In the genomic region with DNA sequence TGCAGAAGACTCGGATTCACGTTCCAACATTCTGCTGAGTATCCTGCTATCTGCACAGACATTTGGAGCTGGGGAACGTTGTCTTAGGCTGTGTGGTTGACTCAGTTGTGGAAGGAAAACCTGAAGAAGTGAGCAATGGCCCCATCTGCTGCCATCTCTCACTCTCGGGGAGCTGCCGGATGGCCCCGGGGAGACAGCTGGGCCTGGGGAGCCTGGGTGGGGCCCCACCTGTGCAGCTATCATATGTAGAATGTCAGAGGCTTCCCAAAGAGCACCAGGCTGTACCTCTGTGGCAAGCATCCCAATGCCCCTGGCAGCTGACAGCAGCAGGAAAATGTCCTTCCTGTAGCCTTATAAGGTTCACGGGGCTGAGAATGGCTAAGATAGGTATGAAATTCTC, we compare ENCODE assay signal across 17 mouse cellular contexts.
DNase-seq lines count a peak whose midpoint lies in the region; ATAC-seq and TF ChIP-seq lines count a peak whose summit lies in the region.
"Had no signal": no experiment of that assay in that cellular context is flagged by ENCODE, and none has a peak within 500 bp of the region (broad histone marks: within the 10 kb centered on the region; RNA-seq: fewer than 3 reads in every experiment).

No protein-coding gene starts in this region.

- H3K27ac ChIP-seq in layer of hippocampus, adult 2 months, result no peak overlapping the region
- H3K27ac ChIP-seq in heart, embryonic 12.5 days (ENCODE audit: poor library complexity, severe bottlenecking), result no peak overlapping the region
- H3K27ac ChIP-seq: embryonic facial prominence, embryonic 10.5 days; hindbrain, embryonic 12.5 days had no signal

- WGBS in heart, embryonic 12.5 days, result 86% methylated on average over 7 of the region's 7 CpGs

- H3K27me3 ChIP-seq in heart, embryonic 12.5 days (replicated peaks), result no peaks in the 10 kb centered on the region

- peaks cover 8% of the 10 kb centered on the region; the same call in 1 of the 2 replicates for H3K4me1 ChIP-seq in heart, embryonic 12.5 days (replicated peaks)

- no peak overlapping the region for H3K4me3 ChIP-seq in layer of hippocampus, adult 2 months
- H3K4me3 ChIP-seq in heart, embryonic 12.5 days, result no peak overlapping the region
- H3K4me3 ChIP-seq: embryonic facial prominence, embryonic 10.5 days; erythroblast, embryonic 14.5 days; hindbrain, embryonic 12.5 days had no signal

- no peak overlapping the region for H3K9ac ChIP-seq in heart, embryonic 12.5 days
- H3K9ac ChIP-seq: hindbrain, embryonic 12.5 days had no signal

- no peaks in the 10 kb centered on the region for H3K9me3 ChIP-seq in heart, embryonic 12.5 days (replicated peaks)
- H3K9me3 ChIP-seq: embryonic facial prominence, embryonic 10.5 days; hindbrain, embryonic 12.5 days had no signal

- H3K36me3 ChIP-seq in heart, embryonic 12.5 days, result no peaks in the 10 kb centered on the region
- H3K36me3 ChIP-seq: embryonic facial prominence, embryonic 10.5 days; hindbrain, embryonic 12.5 days had no signal

- ATAC-seq in heart, embryonic 12.5 days (ENCODE audit: insufficient number of reproducible peaks, low FRiP score), result no peak
- ATAC-seq: activated CD4-positive, CD25-positive, alpha-beta regulatory T cell, adult 4 months; forebrain, embryonic 14.5 days; Patski had no signal

- no peak for TF ChIP-seq CTCF in layer of hippocampus, adult 2 months (conservative IDR thresholded peaks at IDR 0.05)

- no peak overlapping the region for H3K4me2 ChIP-seq in heart, embryonic 12.5 days
- H3K4me2 ChIP-seq: hindbrain, embryonic 12.5 days had no signal

- DNase-seq in layer of hippocampus, adult 2 months (ENCODE audit: low spot score in 2 of 2), result peak; percentile 33 to 34
- DNase-seq in layer of hippocampus, postnatal 14 days (ENCODE audit: low spot score in 2 of 2), result no peak
- peak; percentile 95 for DNase-seq in cerebellum, adult 11-12 months
- DNase-seq in cerebellum, adult 9-11 months, result peak; percentile 95
- peak; percentile 46 for DNase-seq in right cerebral cortex, postnatal 25 days
- no peak for DNase-seq in spleen, postnatal 10 days (ENCODE audit: low spot score in 2 of 2)
- DNase-seq: gastrocnemius, postnatal 14 days; kidney, postnatal 4 days; lung, adult 2 months; lung, postnatal 36 days had no signal

Comparison
In these comparisons a context has a peak if more than half of its experiments do, and no peak if none do; other contexts are left out.
1. DNase-seq: peak in layer of hippocampus, adult 2 months (2 of 2), cerebellum, adult 11-12 months (single experiment), cerebellum, adult 9-11 months (single experiment) and right cerebral cortex, postnatal 25 days (single experiment); none in layer of hippocampus, postnatal 14 days (0 of 2) and spleen, postnatal 10 days (0 of 2).